Mouse (Mus musculus): Measurements from ENCODE around the gene Timp2.
A peak's percentile ranks its signal among the peaks of the same experiment; 100 is the strongest.

DNA sequence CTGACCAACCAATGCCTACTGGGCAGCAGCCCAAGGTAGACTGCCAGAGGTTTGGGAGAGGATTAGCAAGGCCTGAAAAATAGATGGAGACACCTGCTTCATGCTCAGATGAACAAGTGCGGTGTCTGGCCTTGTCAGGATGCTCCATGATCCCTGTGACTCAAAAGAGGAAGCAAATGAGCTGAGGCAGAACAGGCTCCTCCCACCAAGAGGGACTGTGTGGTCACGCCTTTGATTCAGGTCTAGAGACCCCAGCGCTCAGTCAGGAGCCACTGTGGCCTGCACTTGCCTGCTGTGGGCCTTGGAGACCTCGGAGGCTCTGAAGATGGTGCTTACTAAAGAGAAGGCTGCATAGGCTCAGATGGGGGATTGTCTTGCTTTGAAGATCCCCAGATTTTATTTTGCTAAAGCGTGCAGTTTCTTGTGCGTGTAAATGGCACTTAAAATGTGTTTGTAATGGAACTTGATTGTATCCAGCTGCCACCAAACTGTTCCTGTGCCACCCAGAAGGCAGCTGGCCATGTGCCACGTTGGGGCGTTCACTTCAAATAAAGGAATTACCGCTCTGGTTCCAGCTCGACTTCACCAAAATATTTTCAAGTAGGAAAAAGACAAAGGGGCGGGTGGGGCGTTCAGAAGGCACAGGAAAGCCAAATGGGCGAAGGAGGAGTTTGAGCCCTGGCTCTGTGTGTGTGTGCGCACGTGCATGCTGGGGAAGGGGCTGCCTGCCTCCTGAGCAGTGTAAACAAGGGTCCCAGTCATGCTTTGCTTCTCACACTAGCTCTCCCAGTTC lies 101.2 kb downstream of the Timp2 start:
- TF ChIP-seq EP300 (optimal IDR thresholded peaks at IDR 0.05), result peak; percentile 27
- TF ChIP-seq CTCF (IDR thresholded peaks at IDR 0.05; ENCODE audit: low read depth), result no peak
